ENCODE assay signal across 10 mouse cellular contexts in the genomic region with DNA sequence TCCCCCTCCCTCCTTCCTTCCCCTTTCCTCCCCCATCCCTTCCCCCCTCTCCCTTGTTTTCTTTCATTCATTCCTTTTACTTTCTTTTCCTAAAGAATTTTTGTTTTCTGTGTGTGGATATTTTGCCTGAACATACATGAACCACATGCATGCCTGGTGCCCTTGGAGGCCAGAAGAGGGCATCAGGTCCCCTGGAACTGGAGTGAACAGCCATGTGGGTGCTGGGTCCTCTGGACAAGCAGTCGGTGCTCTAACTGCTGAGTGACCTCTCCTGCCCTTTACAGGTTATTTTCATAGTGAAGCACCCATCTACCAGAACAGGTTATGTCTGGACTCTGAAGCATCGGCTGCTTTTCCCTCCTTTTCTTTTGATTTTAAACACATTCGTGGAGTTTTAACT. TPM values are rescaled to one million over a fixed set of nuclear protein-coding genes. Genes with fewer than 3 reads are reported as not detected.
DNase-seq lines count a peak whose midpoint lies in the region; ATAC-seq and TF ChIP-seq lines count a peak whose summit lies in the region.
"Had no signal": no experiment of that assay in that cellular context is flagged by ENCODE, and none has a peak within 500 bp of the region (broad histone marks: within the 10 kb centered on the region; RNA-seq: fewer than 3 reads in every experiment).

No protein-coding gene starts in this region.

- no peak overlapping the region for H3K4me2 ChIP-seq in liver, embryonic 12.5 days
- H3K4me2 ChIP-seq in lung, embryonic 14.5 days = no peak overlapping the region

- 0 out of 2 replicates have a peak, but pooled peaks cover 4% of the 10 kb centered on the region for H3K9me3 ChIP-seq in liver, embryonic 12.5 days (replicated peaks)
- H3K9me3 ChIP-seq in lung, embryonic 14.5 days (ENCODE audit: low read depth, low read length) = no peaks in the 10 kb centered on the region
- H3K9me3 ChIP-seq: midbrain, embryonic 10.5 days had no signal

- no peaks in the 10 kb centered on the region for H3K36me3 ChIP-seq in liver, embryonic 12.5 days
- H3K36me3 ChIP-seq in lung, embryonic 14.5 days (ENCODE audit: insufficient read depth) = no peaks in the 10 kb centered on the region
- H3K36me3 ChIP-seq: midbrain, embryonic 10.5 days had no signal

- peak; percentile 46 for TF ChIP-seq CTCF in lung, embryonic 14.5 days (IDR thresholded peaks at IDR 0.05; ENCODE audit: low read depth)

- no peak overlapping the region for H3K27ac ChIP-seq in liver, embryonic 12.5 days
- no peak overlapping the region for H3K27ac ChIP-seq in lung, embryonic 14.5 days (ENCODE audit: low read depth)
- H3K27ac ChIP-seq: midbrain, embryonic 10.5 days had no signal

- H3K4me3 ChIP-seq in liver, embryonic 12.5 days = no peak overlapping the region
- H3K4me3 ChIP-seq in lung, embryonic 14.5 days (ENCODE audit: low read depth, low read length) = no peak overlapping the region
- H3K4me3 ChIP-seq: midbrain, embryonic 10.5 days had no signal

- WGBS in liver, embryonic 12.5 days (ENCODE audit: insufficient replicate concordance) = 42% methylated on average over 3 of the region's 3 CpGs
- 50% methylated on average over 3 of the region's 3 CpGs for WGBS in lung, embryonic 14.5 days

- peaks cover 19% of the 10 kb centered on the region for H3K4me1 ChIP-seq in liver, embryonic 12.5 days
- H3K4me1 ChIP-seq in lung, embryonic 14.5 days (ENCODE audit: insufficient read depth) = no peaks in the 10 kb centered on the region

- no peak for ATAC-seq in liver, embryonic 12.5 days
- no peak for ATAC-seq in lung, embryonic 14.5 days (ENCODE audit: insufficient read depth)

- peak; percentile 45 for DNase-seq in liver
- DNase-seq in adipocyte (ENCODE audit: low spot score) = peak; percentile 31
- DNase-seq in lung, embryonic 14.5 days = peak; percentile 27
- DNase-seq in thymus, postnatal 25 days = peak; percentile 48
- DNase-seq in left cerebral cortex, adult 8-10 months (ENCODE audit: low spot score in 2 of 2) = no peak
- no peak for DNase-seq in adrenal gland, postnatal 14 days
- DNase-seq: cerebellum, postnatal 36 days; heart, postnatal 36 days had no signal

- no peaks in the 10 kb centered on the region for H3K27me3 ChIP-seq in liver, embryonic 12.5 days (replicated peaks)
- no peaks in the 10 kb centered on the region for H3K27me3 ChIP-seq in lung, embryonic 14.5 days (ENCODE audit: insufficient read depth, low read length)

- no peak overlapping the region for H3K9ac ChIP-seq in liver, embryonic 12.5 days
- H3K9ac ChIP-seq in lung, embryonic 14.5 days = no peak overlapping the region

RNA-seq across cellular contexts. Expression of a gene that starts 34.1 kb away (rescaled TPM):
- 59.1 and 60.2 TPM in 2 replicates for polyA plus RNA-seq in liver, embryonic 12.5 days (2016; fragmentation: Nextera tagmentation; extraction: Ambion mirVana)
- polyA plus RNA-seq in lung, embryonic 14.5 days (2014; fragmentation: Nextera tagmentation; extraction: Ambion mirVana) = 94.0 and 95.3 TPM in 2 replicates
- total RNA-seq in left cerebral cortex, adult 8-10 months (2022) = 100 to 1,000 TPM; 110 to 125 (median 118) TPM
- 75.1 and 78.2 TPM in 2 replicates for total RNA-seq in adrenal gland, postnatal 14 days (2021)

Comparison
In these comparisons a context has a peak if more than half of its experiments do, and no peak if none do; other contexts are left out.
1. DNase-seq: peak in liver (single experiment), adipocyte (single experiment), lung, embryonic 14.5 days (single experiment) and thymus, postnatal 25 days (single experiment); none in left cerebral cortex, adult 8-10 months (0 of 2) and adrenal gland, postnatal 14 days (single experiment).